Mouse (Mus musculus): Measurements from ENCODE around the gene Rpl38.
"Not testable (repeated sequence)": the region's sequence is repeated elsewhere in the genome, so short reads cannot be mapped to it uniquely, and the experiment has no call there.

Gene Rpl38

DNA sequence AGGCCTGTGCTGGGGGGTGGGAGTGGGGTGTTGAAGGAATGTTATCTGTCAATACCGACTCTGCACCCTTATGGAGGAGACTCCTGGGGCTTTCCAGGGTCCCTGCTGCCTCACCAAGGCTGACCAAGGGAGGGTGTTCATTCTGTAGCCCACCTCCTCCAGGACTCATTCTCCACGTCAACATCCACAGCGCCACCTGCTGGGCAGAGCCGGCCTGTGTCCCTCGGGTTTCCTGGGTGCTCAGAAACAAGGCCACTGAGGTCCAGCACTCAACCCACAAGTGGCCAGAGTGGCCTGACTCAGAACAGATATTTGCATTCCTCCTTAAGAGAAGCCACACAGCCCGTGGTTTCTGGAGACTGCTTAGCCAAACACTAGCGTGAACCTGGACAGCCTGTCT lies 10.6 kb upstream of the Rpl38 start:
- DNase-seq: peak; percentile 83

DNA sequence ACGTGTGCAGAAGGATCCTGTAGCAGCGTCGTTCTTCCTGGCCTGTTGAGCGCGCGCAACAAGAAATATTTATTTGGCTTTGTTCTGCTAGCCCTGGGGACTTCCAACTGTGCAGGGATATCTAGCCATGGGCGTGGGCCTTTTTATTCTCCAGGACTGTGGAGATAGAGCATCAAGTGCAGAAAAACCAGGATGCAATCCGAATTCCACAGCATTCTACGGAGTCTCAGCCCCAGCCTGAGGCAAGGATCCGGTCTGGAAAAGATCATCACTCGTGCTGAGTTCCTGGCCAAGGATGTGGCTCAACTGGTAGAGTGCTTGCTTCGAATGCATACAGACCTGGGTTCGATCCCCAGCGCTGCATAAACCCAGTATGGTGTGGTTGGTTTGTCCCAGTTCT lies 6.2 kb upstream of the Rpl38 start:
- DNase-seq: no peak

DNA sequence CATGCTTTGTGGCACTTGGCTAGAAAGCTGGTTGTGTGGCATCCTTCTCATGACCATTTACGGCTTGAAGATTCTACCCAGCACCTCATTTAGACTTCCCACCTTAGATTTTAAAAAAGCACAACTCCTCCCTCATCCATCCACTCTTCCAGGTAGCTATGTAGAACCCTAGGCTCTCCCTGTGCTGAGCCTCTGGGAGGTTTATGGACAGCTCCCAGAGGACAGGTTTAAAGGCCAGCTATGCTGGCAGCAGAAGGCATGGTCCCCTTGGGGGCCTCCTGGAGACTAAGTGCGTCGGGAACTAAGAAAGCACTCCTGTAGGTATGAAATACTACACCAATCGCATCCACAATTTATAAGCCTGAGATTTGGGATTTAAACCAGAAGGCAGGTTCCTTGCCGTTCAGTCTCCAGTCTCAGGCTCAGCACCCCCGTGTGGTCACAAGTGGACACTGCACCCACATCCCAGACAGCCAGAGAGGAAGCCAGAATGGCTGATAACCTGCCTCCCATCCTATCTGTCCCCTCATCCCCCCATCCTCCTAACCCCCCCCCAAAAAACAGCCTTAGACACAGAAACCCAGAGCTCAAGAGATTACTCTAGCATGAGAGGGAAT lies 5.5 kb upstream of the Rpl38 start:
- peak; percentile 82 to 83 for DNase-seq

DNA sequence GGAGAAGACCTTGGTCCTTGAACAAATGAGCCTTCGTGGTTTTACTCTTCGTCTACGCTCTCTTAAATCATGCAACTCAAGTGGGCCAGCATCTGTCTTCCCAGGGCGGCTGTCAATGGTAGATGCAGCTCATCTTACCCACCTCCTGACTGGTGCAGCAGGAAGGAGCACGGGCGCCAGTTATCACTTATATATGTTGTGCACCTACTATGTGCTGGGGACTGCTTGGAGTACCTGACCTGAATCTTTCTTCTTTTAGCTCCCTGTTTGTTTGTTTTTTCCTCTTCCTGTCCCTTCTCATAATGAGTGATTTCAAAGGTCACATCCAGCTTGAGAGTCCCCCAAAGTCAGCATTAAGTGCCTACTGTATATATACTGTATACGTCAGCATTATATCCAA lies 4.2 kb upstream of the Rpl38 start:
- DNase-seq: no peak

DNA sequence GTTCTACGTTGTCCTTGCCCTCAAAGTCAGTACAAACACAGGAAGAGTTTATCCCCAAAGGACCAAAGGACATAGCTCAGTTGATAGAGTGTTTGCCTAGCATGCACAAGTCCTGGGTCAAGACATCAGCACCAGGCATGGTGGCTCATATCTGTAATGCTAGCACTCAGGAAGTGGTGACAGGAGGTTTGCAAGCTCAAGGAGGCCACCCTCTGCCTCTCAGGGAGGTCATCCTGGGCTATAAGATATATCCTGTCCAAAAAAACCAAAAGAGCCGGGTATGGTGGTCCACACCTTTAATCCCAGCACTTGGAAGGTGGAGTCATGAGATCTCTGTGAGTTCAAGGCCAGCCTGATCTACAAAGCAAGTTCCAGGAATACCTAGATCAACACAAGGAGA lies 2.9 kb upstream of the Rpl38 start:
- no peak for DNase-seq

DNA sequence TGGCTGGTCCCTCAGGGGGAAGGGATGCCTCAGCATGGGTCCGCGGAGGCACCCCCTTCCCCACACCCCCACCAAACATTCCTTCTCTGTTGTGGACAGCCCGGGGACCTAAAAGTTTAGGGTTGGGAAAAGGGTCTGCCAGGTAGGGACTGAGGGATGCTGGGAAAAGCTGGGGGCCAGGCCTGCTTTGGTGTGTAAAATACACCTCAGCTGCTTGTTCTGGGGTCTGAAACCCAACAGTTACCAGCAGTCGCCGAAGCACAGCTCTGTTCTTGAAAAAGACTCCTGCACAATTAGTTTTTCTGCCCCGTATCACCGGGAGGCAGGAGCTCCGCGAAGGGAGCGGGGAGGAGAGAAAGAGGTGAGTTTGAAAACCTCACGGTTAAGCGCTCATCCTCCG lies 1.5 kb upstream of the Rpl38 start:
- no peak for DNase-seq

DNA sequence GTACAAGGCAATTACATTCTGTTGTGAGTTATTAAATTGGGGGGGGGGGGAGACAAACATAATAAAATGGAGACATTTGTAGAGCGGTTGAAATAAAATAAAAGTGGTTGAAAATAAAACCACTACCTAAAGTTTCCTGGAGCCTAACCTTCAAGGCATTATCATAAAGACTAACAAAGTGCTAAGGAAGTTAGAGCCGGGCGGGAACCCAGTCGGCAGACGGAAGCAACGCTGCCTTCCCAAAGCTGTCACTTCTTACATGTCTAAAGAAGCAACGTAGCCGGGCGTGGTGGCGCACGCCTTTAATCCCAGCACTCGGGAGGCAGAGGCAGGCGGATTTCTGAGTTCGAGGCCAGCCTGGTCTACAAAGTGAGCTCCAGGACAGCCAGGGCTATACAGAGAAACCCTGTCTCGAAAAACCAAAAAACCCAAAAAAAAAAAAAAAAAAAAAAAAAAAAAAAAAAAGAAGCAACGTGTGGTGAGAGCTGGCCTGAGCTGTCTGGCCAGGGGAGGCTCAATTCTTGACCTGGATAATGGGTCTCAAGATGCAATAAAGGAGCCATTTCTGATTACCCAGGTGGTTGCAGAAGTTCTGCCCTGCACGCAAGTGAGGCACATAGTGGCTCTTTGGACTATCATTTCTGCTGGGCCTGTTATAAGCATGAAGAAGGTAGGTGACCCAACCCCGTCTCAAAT lies 940 bp upstream of the Rpl38 start:
- DNase-seq: no peak

DNA sequence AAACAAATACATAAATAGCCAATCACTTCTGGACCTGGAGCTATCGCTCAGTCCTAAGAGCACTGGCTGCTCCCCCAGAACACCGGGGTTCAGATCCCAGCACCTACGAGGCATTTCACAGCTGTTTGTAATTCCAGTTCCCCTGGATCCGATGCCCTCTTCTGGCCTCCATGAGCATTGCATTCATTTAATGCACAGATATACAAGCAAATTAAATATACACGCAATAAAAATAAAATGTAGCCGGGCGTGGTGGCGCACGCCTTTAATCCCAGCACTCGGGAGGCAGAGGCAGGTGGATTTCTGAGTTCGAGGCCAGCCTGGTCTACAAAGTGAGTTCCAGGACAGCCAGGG lies 415 bp upstream of the Rpl38 start:
- DNase-seq: peak; percentile 46 to 61

DNA sequence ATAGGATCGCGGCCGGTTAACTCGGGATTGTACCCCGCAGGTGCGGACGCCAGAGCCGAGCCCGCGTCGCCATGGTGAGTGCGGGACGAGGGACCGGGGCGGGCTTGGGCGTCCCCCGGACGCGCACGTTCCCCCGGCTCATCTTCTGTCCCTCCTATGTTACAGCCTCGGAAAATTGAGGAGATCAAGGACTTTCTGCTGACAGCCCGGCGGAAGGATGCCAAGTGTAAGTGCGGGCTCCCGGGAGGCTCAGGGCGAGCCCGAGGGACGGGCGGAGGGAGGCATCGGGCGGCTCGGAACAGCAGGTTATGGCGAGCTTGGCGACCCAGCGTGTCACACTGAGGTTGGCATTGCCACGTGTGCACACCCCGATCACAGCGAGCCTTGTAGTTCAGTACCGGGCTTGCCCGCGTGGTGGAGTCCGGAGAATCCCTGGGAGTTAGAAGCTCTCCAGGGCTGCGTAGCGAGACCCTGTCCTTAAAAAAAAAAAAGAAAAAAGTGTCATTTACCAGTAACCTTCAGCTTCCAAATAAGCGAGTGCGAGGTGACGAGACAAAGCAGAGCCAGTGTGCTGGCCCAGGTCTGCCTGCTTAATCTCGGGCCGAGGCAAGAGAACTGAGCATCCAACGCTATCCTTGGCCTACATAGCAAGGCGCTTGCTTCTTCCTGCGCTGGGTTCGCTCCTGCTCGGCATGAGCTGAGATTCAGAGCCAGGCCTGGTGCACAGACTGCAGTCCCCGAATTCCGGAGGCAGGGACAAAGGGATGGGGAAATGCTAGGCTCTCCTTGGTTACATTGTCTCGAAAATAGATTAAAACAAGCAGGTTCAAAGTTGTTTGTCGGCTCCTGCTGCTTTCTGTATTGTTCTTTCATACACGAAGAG lies 658 bp downstream of the Rpl38 start:
- DNase-seq: peak; percentile 86 to 92

DNA sequence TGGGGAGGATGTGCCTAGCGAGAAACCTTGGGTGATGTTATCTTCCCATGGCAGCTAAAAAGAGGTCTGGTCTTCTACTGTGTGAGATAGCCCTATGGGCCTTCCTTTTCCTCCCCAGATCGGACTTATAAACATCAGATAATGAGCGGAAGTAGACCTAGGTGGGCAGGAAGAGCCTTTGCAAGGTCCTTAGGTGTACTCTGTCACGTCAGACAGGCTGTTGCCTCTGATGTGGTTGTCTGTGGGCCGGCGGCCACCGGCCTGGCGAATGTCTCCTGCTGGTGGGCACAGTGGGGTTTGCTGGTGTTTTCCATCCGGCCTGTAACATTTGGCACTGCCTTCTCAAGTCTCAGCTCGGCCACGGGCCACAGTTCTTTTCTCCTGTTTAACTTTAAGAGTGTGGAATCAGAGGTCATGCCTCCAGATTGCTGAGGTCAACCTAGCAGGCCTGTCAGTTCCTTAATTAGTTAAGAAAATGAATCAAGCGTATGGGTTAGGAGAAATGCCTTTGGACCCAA lies 1.4 kb downstream of the Rpl38 start:
- DNase-seq: peak in 1 of 2 experiments; percentile 16

DNA sequence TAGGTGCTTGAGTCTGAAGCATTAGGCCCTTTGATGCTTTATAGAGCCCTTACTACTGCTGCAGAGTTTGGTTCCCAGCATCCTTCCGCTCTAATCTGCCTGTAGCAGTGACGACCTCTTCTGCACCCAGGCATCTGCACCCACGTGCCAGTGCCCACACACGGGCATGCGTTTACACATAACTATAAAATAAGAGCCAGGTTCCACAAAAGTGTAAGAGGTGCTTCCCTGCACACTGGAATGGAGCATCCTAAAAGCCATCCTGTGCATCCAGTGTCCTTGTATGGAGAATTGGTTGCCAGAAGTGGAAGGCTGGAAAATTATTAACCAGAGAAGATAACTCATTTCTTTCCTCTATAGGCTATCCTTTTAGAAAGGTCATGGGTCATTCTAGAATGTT lies 2.8 kb downstream of the Rpl38 start:
- DNase-seq: no peak

DNA sequence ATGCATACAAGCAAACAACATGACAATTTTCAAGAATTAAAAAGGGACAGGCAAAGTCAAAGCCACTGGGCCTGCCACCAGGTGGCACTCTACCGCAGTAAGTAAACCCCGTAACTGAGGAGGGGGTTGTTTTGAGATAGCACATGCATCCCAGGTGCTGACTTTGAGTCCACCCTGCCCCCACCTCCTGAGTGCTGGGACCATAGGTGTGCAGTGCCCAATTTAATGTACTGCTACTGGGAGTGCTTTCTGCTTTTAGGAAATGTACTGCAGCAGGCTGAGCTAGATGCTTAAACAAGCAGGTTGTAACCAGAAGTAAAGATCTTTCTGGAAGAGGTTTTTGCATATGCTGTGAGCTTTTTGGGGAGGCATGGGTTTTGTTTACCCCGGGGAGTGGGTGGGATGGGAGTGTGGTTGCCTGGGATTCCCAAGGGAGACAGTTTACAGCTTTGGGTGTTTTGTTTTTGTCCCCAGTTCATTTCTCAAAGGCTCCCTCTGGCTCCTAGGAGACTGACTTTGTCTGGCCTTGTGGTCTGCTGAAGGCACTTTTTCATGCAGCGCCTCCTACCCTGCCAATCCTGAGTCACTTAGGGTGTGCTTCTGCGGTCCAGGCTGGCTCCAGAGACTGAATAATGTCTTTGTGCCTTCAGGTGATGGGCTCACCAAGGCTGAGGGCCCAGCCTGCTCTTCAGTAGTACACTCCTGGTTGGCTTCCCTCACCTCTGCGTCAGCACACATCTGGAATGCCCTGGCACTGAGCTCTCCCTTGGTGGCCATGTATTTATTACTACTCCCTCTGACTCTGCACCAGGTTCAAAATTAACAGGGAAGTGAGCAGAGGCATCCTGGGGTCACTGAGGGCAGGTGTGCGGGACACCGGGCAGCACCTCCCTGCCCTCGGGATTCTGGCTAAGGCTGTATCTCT lies 4.7 kb downstream of the Rpl38 start:
- DNase-seq: peak; percentile 77 to 82

DNA sequence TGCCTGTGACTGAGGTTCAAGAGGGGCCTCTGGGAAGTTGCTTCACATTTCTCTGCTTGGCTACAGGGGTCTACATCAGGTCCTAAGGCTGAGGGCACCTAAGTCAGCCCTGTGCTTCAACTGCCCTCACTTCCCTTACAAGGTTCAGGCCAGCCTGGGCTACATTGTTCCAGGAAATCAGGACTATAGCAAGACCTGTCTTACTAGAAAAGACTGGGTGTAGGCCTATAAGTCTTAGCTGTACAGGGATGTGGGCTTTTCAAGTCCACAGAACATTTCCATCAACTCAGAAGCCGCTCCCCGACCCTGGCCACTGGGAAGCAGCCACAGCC lies 5.4 kb downstream of the Rpl38 start:
- no peak for DNase-seq

DNA sequence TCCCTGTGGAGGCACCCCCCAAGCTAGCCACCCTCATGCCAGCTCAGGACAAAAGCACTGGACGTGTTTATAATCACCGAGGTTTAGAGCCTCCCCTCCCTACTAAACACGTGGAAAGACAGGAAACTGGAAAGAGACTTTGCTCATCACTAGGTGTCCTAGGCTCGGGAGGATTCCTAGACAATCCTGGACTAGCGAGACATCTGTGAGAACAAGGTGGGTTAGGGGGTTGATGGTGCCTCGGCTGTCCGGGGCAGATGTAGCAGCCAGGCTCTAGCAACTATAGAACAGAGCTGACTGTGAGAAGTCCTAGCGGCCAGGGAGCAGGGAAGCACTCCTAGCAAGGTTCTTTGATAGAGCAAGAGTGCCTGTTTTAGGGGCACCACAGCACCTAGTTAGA lies 5.9 kb downstream of the Rpl38 start:
- no peak for DNase-seq

DNA sequence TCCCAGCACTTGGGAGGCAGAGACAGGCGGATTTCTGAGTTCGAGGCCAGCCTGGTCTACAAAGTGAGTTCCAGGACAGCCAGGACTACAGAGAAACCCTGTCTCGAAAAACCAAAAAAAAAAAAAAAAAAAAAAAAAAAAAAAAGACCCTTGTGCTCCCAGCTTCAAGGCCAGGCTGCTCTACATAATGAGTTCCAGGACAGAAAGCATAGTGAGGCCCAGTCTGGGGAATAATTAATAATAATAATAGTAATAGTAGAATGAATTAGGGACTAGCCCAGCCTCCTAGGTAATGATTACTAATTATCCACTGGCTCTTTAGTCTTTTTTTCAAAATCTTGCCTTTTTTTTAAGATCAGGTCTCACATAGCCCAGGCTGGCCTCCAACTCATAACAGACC lies 6.5 kb downstream of the Rpl38 start:
- not testable (repeated sequence) for DNase-seq

DNA sequence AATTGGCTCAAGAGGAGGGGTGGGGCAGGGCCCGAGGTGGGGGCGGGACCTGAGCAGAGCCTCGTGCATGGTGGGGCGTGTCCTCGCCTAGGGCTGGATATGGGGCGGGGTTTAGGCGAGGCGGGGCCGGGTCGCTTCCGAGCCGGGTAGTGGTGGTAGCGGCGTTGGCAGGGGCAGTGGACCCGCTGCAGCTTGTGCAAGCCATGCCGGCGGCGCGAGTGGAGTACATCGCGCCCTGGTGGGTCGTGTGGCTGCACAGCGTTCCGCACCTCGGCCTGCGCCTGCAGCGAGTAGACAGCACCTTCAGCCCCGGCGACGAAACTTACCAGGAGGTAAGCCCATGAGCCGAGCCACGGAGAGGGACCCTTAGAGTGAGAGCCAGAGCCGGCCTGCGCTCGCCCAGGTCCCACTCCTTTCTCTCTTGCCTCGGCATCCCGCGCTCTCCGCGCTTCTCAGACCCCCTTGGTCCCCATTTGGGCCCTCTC lies 7.1 kb downstream of the Rpl38 start, which contains the start of gene Ttyh2:
Ttyh2 (plus strand) TSS at position 91 of the 485 bp plus-strand sequence.
- peak; percentile 89 to 93 for DNase-seq

DNA sequence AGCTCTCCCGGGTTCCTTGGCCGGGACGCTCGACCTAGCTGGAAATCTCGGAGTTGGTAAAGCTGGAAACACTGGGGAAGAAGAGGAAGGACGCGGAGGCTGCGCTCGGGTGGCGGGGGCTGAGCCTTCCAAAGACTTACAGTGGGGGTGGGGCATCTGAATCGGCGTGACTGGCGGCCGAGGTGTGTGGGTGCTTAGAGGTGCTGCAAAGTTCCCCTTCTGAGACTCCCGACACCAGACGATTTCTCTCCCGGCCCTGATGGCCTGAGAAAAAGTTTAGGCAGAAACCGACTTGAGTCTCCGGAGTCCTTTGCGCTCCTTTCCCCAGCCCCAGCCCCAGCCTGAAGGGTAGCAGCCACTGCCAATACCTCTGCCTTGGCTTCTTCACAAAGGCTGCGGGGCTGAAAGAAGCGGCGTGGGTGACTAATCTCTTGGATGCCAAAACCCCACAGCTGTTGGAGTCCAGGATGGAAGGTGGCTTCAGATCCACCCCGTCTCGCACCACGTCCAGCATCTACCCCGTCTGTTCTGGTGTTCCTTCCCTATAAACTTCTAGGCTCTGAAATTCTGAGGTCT lies 7.6 kb downstream of the Rpl38 start:
- DNase-seq: peak; percentile 53 to 67

DNA sequence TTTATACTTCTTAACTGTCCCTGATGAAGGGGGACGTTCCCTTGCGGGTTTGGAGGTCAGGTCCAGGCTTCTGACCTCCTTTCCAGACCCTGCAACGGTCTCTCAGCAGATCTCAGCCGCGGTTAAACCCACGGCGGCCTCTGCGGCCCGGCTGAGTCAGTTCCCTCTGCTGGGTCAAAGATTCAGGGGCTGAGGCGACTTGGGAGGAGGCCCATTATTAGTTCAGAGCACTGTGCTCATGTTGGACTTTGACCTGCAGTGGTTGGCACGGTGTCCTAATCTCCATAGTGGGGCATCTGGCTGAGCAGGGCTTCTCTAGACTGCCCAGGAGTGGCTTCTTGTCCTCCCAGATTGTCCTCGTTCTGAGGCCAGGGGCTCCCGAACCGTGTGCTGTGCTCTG lies 8.1 kb downstream of the Rpl38 start:
- DNase-seq: peak; percentile 49 to 66

DNA sequence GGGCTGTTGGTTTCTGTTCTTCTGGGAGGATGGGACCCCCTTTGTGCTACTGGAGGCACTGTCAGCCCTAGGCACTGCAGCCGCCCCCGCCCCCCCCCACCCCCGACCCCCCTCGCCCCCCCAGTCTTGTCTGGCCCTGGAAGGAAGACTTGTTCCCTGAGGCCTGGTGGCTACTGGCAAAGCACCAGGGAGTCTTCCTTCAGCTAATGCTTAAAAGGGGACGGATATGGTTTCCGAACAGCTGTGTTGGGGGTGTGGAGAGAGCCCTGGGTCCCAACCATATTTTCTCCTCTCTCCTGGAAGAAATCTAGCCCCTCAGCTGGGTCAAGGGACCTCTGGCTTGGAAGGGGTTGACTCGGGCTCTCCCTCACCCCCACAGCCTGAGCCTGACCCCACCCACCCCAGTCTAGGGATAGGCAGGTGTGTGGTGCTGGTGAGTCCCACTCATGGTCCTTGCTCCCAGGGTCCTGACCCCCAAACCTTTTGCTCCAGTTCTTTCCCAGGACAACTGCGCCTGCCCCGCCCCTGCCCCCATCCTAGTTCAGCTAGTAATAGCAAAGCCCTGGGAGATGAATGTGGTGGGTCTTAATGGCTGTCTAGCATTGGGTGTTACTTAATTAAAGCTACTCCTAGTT lies 8.7 kb downstream of the Rpl38 start:
- peak; percentile 36 to 61 for DNase-seq

DNA sequence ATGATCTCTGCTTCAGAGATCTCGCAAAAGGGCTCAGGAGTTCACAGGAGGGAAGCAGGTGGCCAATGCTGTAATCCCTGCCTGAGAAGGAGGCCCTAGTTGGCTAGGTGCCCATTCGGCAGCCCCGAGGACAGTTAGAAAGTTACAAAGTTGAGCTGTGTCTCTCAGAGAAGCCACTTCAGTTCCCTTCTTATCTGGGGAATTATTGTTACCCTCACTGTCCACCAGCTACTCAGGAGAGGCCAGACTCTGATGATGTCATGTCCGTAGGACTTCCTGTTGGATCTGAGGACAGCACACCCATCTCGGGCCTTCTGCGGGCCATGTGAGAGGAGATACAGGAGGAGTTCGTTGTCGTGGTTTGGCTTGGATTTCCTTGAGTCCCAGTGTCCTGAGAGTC lies 11.3 kb downstream of the Rpl38 start:
- DNase-seq: peak; percentile 51 to 67

DNA sequence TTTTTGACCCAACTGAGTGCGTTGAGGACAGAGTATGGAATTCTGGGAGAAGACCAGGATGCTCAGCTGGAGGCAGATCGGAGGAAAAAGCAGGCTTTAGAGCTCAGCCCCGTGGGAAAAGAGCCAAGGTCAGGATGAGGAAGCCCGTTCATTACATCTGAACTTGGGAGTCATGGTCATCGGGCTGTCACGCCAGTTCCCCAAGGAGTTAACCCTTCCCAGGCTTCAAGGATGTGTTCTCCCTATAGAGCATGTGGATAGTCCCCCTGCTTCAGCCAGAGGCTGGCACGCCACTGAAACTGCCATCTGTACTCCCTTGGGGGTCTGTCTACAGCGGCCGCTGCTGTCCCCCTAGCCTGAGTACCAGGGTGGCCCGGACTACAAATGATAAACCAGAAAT lies 12.0 kb downstream of the Rpl38 start:
- peak; percentile 62 to 77 for DNase-seq

DNA sequence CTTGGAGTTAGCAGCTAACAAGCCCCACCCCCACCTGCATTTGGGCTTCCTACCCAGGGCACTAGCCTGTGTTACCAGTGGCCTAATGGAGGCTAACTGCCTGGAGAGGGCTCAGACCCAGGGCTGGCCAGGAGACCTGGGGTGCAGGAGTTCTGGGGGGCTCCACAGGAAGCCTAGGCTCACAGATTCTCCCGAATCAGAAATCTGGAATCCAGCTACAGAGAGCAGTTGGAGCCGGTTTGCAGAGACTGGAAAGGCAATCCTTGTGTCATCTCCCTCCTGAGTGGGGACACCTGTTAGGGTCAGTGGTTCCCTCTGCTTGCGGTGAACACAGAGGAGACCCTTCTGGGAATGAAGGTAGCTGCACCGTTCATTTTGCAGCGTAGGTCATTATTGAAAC lies 12.7 kb downstream of the Rpl38 start:
- DNase-seq: no peak

Measured in kidney, postnatal 4 days (tissue).